Mouse (Mus musculus) myocyte (in vitro differentiated cells): ENCODE data around the gene Trim54.

Experiments used
- MAX ChIP-seq: IDR thresholded peaks from one replicate; pipeline ENCODE4 v1.6.1; 2011; ENCODE audit warnings: low read depth, mild to moderate bottlenecking, control low read depth
- MYOD1 ChIP-seq, 3 experiments: IDR thresholded peaks; one replicate each; pipeline ENCODE4 v1.6.1; 2011; ENCODE audit warnings: control low read depth in 2 of 3, low read depth in 2 of 3, mild to moderate bottlenecking in 2 of 3, moderate library complexity in 1 of 3; ENCODE audit not compliant: insufficient read length in 2 of 3, control insufficient read depth in 1 of 3
- MYOG ChIP-seq, 3 experiments: IDR thresholded peaks; one replicate each; pipeline ENCODE4 v1.6.1; 2011; ENCODE audit warnings: control low read depth in 2 of 3, low read depth in 2 of 3, mild to moderate bottlenecking in 2 of 3; ENCODE audit not compliant: insufficient read length in 2 of 3, control insufficient read depth in 1 of 3, insufficient read depth in 1 of 3
- POLR2A ChIP-seq: IDR thresholded peaks from one replicate; pipeline ENCODE4 v1.6.1; 2011; ENCODE audit warnings: low read depth, mild to moderate bottlenecking, control low read depth, moderate library complexity; ENCODE audit not compliant: insufficient read length
- POLR2AphosphoS2 ChIP-seq: IDR thresholded peaks from one replicate; pipeline ENCODE4 v1.6.1; 2011; ENCODE audit warnings: low read depth, control low read depth; ENCODE audit not compliant: insufficient read length
- SRF ChIP-seq: IDR thresholded peaks from one replicate; pipeline ENCODE4 v1.6.1; 2011; ENCODE audit warnings: low read depth; ENCODE audit not compliant: control insufficient read depth, insufficient read length
- TCF12 ChIP-seq: IDR thresholded peaks from one replicate; pipeline ENCODE4 v1.6.1; 2011; ENCODE audit warnings: mild to moderate bottlenecking, control low read depth; ENCODE audit not compliant: poor library complexity, insufficient read depth, severe bottlenecking
- TCF3 ChIP-seq: IDR thresholded peaks from one replicate; pipeline ENCODE4 v1.6.1; 2011; ENCODE audit warnings: low read depth, control low read depth; ENCODE audit not compliant: insufficient read length
- USF1 ChIP-seq: IDR thresholded peaks from one replicate; pipeline ENCODE4 v1.6.1; 2011; ENCODE audit warnings: low read depth, mild to moderate bottlenecking, control low read depth, moderate library complexity

DNA sequence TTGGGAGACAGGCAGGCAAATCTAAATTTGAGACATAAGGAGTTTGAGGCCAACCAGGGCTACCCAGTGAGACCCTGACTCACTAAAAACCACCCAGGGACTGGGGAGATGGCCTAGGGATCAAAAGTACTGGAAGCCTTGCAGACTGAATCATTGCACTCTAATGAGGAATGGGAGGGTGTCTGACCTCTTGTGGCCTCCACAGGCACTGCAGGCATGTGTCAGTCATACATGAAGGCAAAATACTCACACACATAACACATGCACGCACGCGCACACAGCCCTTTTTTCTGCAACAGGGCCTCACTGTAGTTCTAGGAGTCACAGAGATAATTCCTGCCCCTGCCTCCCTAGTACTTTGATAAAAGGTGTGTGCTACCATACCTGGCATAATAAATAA, 35.1 kb upstream of the Trim54 start:
- TF ChIP-seq USF1 (no peak), TCF3 (no peak), MYOD1 (IDR thresholded peaks at IDR 0.05; ENCODE audit: control insufficient read depth in 1 of 3, insufficient read length in 2 of 3, low read depth in 2 of 3) (no peak), TCF12 (no peak), POLR2A (no peak), MYOG (IDR thresholded peaks at IDR 0.05; ENCODE audit: control insufficient read depth in 1 of 3, insufficient read depth in 1 of 3, insufficient read length in 2 of 3, low read depth in 2 of 3) (no peak), POLR2AphosphoS2 (no peak), MAX (no peak), SRF (no peak)
